Mouse (Mus musculus): ENCODE data around the gene Dnajc1. TPM values are rescaled to one million over a fixed set of nuclear protein-coding genes. Genes with fewer than 3 reads are reported as not detected.

Gene Dnajc1
- total and polyA plus RNA-seq, 2 experiments: 9.3 to 17.2 TPM

GRCm38 (mm10) chr2:18232883-18233567 is 159.6 kb downstream of the Dnajc1 start:
- DNase-seq (ENCODE audit: extremely low read depth, low read depth, low spot score): no peak
- Histone ChIP-seq H3K27me3 (ENCODE audit: control insufficient read depth, insufficient read depth, low read length) (no peaks in the 10 kb centered on the region), H3K4me3 (ENCODE audit: insufficient read depth, low read depth, low read length) (no peak overlapping the region), H3K4me1 (ENCODE audit: control insufficient read depth, insufficient read depth, low read length) (no peaks in the 10 kb centered on the region; the same call in 1 of the 2 replicates), H3K36me3 (ENCODE audit: control insufficient read depth, insufficient read depth, low read length) (peaks cover 4% of the 10 kb centered on the region; the same call in 1 of the 2 replicates), H3K79me2 (ENCODE audit: control insufficient read depth, insufficient read depth, low read length) (no peaks in the 10 kb centered on the region), H3K27ac (replicated peaks; ENCODE audit: insufficient read depth, low read depth, low read length) (no peak overlapping the region), H3K9ac (ENCODE audit: low read depth, low read length) (no peak overlapping the region)
- 41% methylated on average over 5 of the region's 5 CpGs for WGBS
- TF ChIP-seq POLR2A (IDR thresholded peaks at IDR 0.05; ENCODE audit: extremely low read depth, insufficient read depth, low read length) (no peak), CTCF (IDR thresholded peaks at IDR 0.05; ENCODE audit: low read depth, low read length) (no peak)

- Histone ChIP-seq H3K9ac (ENCODE audit: low read depth, low read length) (no peak overlapping the region), H3K4me3 (ENCODE audit: insufficient read depth, low read depth, low read length) (no peak overlapping the region), H3K79me2 (ENCODE audit: control insufficient read depth, insufficient read depth, low read length) (no peaks in the 10 kb centered on the region), H3K27ac (replicated peaks; ENCODE audit: insufficient read depth, low read depth, low read length) (no peak overlapping the region), H3K4me1 (ENCODE audit: control insufficient read depth, insufficient read depth, low read length) (no peaks in the 10 kb centered on the region; the same call in 1 of the 2 replicates), H3K36me3 (ENCODE audit: control insufficient read depth, insufficient read depth, low read length) (peaks cover 4% of the 10 kb centered on the region; the same call in 1 of the 2 replicates), H3K27me3 (ENCODE audit: control insufficient read depth, insufficient read depth, low read length) (no peaks in the 10 kb centered on the region)
- no peak for TF ChIP-seq CTCF (IDR thresholded peaks at IDR 0.05; ENCODE audit: low read depth, low read length)
- TF ChIP-seq POLR2A (IDR thresholded peaks at IDR 0.05; ENCODE audit: extremely low read depth, insufficient read depth, low read length): no peak
- 82% methylated on average over 4 of the region's 4 CpGs for WGBS
- DNase-seq (ENCODE audit: extremely low read depth, low read depth, low spot score): no peak
Observed at GRCm38 (mm10) chr2:18231143-18231542, 161.5 kb downstream of the Dnajc1 start.

- TF ChIP-seq POLR2A (IDR thresholded peaks at IDR 0.05; ENCODE audit: extremely low read depth, insufficient read depth, low read length) (no peak), CTCF (IDR thresholded peaks at IDR 0.05; ENCODE audit: low read depth, low read length) (no peak)
- Histone ChIP-seq H3K4me3 (ENCODE audit: insufficient read depth, low read depth, low read length) (no peak overlapping the region), H3K27me3 (ENCODE audit: control insufficient read depth, insufficient read depth, low read length) (no peaks in the 10 kb centered on the region), H3K4me1 (ENCODE audit: control insufficient read depth, insufficient read depth, low read length) (no peaks in the 10 kb centered on the region; the same call in 1 of the 2 replicates), H3K79me2 (ENCODE audit: control insufficient read depth, insufficient read depth, low read length) (no peaks in the 10 kb centered on the region), H3K9ac (ENCODE audit: low read depth, low read length) (no peak overlapping the region), H3K36me3 (ENCODE audit: control insufficient read depth, insufficient read depth, low read length) (peaks cover 4% of the 10 kb centered on the region; the same call in 1 of the 2 replicates), H3K27ac (replicated peaks; ENCODE audit: insufficient read depth, low read depth, low read length) (no peak overlapping the region)
- peak; percentile 83 for DNase-seq (ENCODE audit: extremely low read depth, low read depth, low spot score)
- whole genome bisulfite sequencing: 54% methylated on average over 2 of the region's 2 CpGs
Observed at GRCm38 (mm10) chr2:18229279-18229678, 163.4 kb downstream of the Dnajc1 start.

GRCm38 (mm10) chr2:18228486-18229062 is 164.1 kb downstream of the Dnajc1 start:
- TF ChIP-seq CTCF (IDR thresholded peaks at IDR 0.05; ENCODE audit: low read depth, low read length): no peak
- no peak for TF ChIP-seq POLR2A (IDR thresholded peaks at IDR 0.05; ENCODE audit: extremely low read depth, insufficient read depth, low read length)
- WGBS: 89% methylated on average over 8 of the region's 8 CpGs
- no peak for DNase-seq (ENCODE audit: extremely low read depth, low read depth, low spot score)
- Histone ChIP-seq H3K27me3 (ENCODE audit: control insufficient read depth, insufficient read depth, low read length) (no peaks in the 10 kb centered on the region), H3K36me3 (ENCODE audit: control insufficient read depth, insufficient read depth, low read length) (peaks cover 4% of the 10 kb centered on the region; the same call in 1 of the 2 replicates), H3K79me2 (ENCODE audit: control insufficient read depth, insufficient read depth, low read length) (no peaks in the 10 kb centered on the region), H3K27ac (replicated peaks; ENCODE audit: insufficient read depth, low read depth, low read length) (no peak overlapping the region), H3K4me3 (ENCODE audit: insufficient read depth, low read depth, low read length) (no peak overlapping the region), H3K9ac (ENCODE audit: low read depth, low read length) (no peak overlapping the region), H3K4me1 (ENCODE audit: control insufficient read depth, insufficient read depth, low read length) (no peaks in the 10 kb centered on the region; the same call in 1 of the 2 replicates)

- no peak for DNase-seq (ENCODE audit: extremely low read depth, low read depth, low spot score)
- Histone ChIP-seq H3K79me2 (ENCODE audit: control insufficient read depth, insufficient read depth, low read length) (no peaks in the 10 kb centered on the region), H3K27ac (replicated peaks; ENCODE audit: insufficient read depth, low read depth, low read length) (no peak overlapping the region), H3K4me3 (ENCODE audit: insufficient read depth, low read depth, low read length) (no peak overlapping the region), H3K36me3 (ENCODE audit: control insufficient read depth, insufficient read depth, low read length) (peaks cover 17% of the 10 kb centered on the region), H3K27me3 (ENCODE audit: control insufficient read depth, insufficient read depth, low read length) (no peaks in the 10 kb centered on the region), H3K4me1 (ENCODE audit: control insufficient read depth, insufficient read depth, low read length) (no peaks in the 10 kb centered on the region), H3K9ac (ENCODE audit: low read depth, low read length) (no peak overlapping the region)
- TF ChIP-seq CTCF (IDR thresholded peaks at IDR 0.05; ENCODE audit: low read depth, low read length) (no peak), POLR2A (IDR thresholded peaks at IDR 0.05; ENCODE audit: extremely low read depth, insufficient read depth, low read length) (no peak)
- 72% methylated on average over 13 of the region's 13 CpGs for WGBS
Observed at GRCm38 (mm10) chr2:18219569-18219968, 173.1 kb downstream of the Dnajc1 start.

- 89% methylated on average over 8 of the region's 8 CpGs for WGBS
- no peaks in the 10 kb centered on the region for H3K4me1 ChIP-seq (ENCODE audit: control insufficient read depth, insufficient read depth, low read length)
- H3K4me3 ChIP-seq (ENCODE audit: insufficient read depth, low read depth, low read length): no peak overlapping the region
- no peaks in the 10 kb centered on the region for H3K79me2 ChIP-seq (ENCODE audit: control insufficient read depth, insufficient read depth, low read length)
- H3K27me3 ChIP-seq (ENCODE audit: control insufficient read depth, insufficient read depth, low read length): no peaks in the 10 kb centered on the region
- no peak for TF ChIP-seq POLR2A (IDR thresholded peaks at IDR 0.05; ENCODE audit: extremely low read depth, insufficient read depth, low read length)
- no peak for TF ChIP-seq CTCF (IDR thresholded peaks at IDR 0.05; ENCODE audit: low read depth, low read length)
- no peak overlapping the region for H3K27ac ChIP-seq (replicated peaks; ENCODE audit: insufficient read depth, low read depth, low read length)
- H3K36me3 ChIP-seq (ENCODE audit: control insufficient read depth, insufficient read depth, low read length): peaks cover 17% of the 10 kb centered on the region
- no peak for DNase-seq (ENCODE audit: extremely low read depth, low read depth, low spot score)
- no peak overlapping the region for H3K9ac ChIP-seq (ENCODE audit: low read depth, low read length)
Observed at GRCm38 (mm10) chr2:18219136-18219535, 173.5 kb downstream of the Dnajc1 start.

Measured in liver, adult 2 months (tissue).